Mouse (Mus musculus) hematopoietic stem cell, adult 5-6 weeks (primary cell): ENCODE results near the gene Gpr31b. TPM values are rescaled to one million over a fixed set of nuclear protein-coding genes. Genes with fewer than 3 reads are reported as not detected.
"Not testable (repeated sequence)": the region's sequence is repeated elsewhere in the genome, so short reads cannot be mapped to it uniquely, and the experiment has no call there.

Experiments used
- ATAC-seq, 2 experiments: fragments of 125-278 bp in 1 of 2; replicated peaks in 1 of 2; 2 replicates each; pipeline ENCODE4 v1.8.0; 2016 to 2017; ENCODE audit warnings: inconsistent platforms in 2 of 2, mild to moderate bottlenecking in 2 of 2, moderate number of reproducible peaks in 2 of 2, low read depth in 1 of 2, moderate TSS enrichment in 1 of 2; ENCODE audit not compliant: low FRiP score in 2 of 2, poor library complexity in 2 of 2, severe bottlenecking in 2 of 2, insufficient read depth in 1 of 2, low TSS enrichment in 1 of 2
- total RNA-seq: library from RNA; stranded (forward); fragments of 172-1452, 232-1000 nt; gene quantifications from 2 replicates; pipeline ENCODE4 v1.2.3, GENCODE M21; 2017

Gene Gpr31b
- total RNA-seq: not detected in 2 replicates

DNA sequence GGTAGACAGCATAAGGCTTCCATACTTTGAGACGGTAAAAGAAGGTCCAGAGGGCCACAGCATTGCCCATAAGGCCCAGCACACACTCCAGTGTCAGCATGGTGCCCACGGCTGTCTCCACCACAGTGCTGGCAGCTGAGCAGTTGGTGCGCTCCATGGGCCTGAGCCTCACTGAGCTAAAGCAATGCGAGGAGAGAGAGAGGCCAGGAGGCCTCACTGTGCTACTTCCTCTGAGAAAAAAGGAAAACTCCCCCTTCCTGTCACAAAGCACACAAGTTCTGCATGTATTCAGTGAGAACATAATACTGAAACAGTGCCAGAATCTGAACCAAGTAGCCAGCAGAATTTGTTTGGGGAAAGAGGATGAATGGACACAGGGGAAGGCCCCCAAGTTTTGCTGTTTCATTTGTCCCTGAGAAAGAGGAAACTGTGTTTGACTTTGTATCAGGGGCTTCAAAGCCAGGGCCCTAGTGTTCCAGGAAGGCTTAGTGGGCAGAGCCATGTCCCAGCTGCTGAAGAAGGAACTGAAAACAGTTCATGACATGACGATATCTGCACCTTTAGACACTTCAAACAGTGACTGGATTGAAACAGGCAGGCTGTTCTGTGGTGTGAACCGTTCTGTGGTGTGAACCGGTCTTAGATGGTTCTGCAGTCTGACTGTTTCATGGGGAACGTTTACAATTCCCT, at the start of gene Gpr31b:
Gpr31b (minus strand) TSS at position 173 of the 690 bp plus-strand sequence.
- peak; percentile 63 to 67 for ATAC-seq

DNA sequence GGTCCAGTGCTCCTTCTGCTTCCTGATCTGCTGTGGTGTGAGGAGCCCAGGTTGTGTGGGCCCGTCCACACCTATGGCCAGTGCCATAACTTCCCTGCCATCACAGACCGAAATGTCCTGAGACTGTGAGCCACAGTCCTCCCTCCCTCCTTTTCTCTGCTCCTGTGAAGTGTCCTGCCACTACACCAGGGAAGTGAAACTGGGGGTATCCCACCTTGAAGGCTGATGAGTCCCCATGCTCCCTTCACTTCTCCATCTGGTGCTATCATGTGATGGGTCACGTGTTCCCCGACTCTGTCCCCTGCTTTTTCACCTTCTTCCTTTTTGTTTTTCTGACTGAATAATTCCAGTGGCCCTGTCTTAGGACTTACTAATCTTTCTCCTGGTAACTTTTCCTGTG, 40.9 kb upstream of the Gpr31b start:
- not testable (repeated sequence) for ATAC-seq

DNA sequence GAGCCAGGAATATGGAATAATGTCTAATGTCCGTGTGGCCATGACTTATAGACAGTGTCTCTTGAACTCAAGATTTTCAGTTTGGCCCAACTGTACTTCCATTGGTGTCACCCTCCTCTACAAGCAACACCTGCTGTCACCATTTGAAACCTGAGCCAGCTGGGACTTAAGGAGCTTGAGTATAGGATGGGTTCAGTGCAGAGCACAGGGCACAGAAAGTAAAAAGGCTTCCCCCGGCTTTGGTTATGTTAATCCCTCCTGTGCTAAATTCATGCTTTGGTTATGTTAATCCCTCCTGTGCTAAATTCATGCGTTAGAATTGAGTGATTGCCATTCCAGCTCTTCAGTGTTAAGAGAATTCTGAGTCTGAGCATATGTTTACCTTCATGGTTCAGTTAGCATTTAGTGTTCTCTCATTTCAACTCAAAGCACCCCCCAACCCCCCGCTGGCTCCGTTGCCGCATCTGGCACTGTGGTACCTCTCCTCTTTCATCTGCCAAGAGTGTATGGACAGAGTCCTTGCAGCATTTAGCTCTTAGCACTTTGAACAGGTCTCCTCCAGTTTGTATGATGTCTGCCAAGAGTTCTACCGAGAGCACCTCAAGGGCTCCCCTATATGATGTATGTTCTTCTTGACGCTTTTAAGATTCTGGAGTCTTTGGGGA, 40.1 kb upstream of the Gpr31b start:
- ATAC-seq: not testable (repeated sequence)

DNA sequence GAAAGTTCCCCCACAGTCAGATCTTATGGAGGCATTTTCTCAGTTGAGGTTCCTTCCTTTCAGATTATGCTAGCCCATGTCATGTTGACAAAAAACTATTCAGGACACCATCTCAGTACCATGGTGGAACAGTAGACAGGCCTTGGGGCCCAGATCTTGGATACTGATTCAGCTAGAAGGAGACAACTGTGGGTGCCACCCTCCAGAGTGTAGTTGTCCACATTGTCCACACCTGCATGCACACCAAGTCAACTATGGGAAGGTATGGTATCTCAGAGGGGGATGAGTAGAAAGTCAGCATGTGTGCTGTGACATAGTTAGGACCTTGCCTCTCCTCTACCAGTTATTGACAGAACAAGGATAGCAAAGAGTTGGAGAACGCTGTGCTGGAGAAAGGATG, 39.4 kb upstream of the Gpr31b start:
- ATAC-seq: peak in 1 of 2 experiments; percentile 34; a peak in 1 of 4 replicates

DNA sequence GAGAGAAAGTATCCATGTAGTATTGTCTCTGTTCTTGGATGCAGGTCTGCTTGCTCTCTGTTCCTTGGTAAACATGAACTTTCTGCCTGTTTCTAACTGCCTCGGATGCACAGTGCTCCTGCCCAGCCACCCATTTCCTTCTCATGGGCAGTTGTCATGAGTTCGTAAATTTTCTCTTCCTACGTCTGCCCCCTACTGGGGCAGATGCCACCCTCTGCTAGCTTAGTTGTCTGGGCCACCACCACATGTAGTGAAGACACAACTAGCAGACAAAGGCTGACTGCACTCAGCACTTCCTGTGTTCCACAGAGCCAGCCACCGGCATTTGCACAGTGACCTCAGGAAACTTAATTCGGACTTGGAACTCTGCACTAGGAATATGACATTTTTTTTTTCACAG, 17.1 kb upstream of the Gpr31b start:
- ATAC-seq: peak; percentile 34 to 38; a peak in 3 of 4 replicates

DNA sequence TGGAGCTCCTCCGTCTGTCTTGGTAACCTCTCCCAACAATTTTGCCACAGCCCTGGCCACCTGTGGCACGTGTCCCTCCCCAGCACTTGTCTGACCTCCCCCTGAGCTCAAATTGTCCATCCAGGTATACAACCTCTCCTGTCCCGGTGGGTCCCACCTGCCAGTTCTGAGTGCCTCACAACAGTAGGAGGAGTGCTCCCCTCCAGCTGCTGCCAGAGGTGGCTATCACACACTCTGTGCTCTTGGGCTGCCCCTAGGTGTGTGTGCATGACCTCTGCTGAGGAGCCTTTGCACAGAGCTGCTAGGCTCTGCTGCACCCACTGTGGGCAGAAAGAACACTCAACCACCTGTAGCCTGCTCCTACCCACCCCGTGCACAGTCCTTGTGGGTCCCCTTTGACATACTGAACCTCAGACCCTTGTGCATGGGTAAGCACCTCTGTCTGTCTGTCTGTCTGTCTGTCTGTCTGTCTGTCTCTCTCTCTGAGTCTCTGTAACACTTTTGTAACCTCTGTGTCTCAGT, 15.8 kb upstream of the Gpr31b start:
- ATAC-seq: not testable (repeated sequence)

DNA sequence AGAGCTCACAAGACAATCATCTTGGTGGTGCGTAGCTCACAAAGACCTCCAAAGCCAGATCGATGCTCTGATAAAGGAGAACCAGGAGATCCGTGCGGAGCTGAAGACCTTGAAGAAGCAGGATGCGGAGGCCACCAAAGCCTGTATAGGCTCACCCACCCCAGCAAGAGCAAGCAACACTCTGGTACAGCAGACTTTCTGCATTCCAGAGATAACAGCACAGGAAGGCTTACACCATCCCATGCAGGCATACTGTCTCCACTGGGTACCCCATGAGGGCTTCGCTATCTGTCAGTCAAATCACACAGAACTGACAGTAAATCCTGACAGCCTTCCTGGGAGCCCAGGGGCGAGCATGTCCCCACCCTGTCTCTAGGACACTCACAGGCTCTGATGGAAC, 10.8 kb upstream of the Gpr31b start:
- ATAC-seq: 0 out of 4 replicates have a peak, but pooled peaks of 1 of the 2 experiments have one; percentile 2

DNA sequence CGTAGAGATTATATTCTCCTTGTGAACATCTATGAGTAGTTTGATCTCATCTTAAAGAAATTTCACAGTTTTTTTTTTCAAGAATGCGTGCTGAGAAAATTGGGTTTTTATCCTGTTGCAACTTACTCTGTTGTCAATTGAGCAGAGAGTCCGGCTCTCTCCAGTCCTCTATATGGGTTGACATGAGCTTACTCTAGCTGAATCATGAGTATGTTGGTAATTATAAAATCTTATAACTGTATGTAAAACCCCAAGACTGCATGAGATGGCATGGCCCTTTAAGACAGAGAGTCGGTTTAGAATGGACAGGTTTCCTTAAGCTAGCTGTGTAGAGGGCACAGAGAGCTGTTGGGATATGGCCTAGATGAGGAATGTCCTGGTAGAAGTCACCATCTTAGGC, 8.7 kb upstream of the Gpr31b start, which contains the start of gene Tcp10b:
Tcp10b (plus strand) TSS at position 301 of the 400 bp plus-strand sequence.
- not testable (repeated sequence) for ATAC-seq

DNA sequence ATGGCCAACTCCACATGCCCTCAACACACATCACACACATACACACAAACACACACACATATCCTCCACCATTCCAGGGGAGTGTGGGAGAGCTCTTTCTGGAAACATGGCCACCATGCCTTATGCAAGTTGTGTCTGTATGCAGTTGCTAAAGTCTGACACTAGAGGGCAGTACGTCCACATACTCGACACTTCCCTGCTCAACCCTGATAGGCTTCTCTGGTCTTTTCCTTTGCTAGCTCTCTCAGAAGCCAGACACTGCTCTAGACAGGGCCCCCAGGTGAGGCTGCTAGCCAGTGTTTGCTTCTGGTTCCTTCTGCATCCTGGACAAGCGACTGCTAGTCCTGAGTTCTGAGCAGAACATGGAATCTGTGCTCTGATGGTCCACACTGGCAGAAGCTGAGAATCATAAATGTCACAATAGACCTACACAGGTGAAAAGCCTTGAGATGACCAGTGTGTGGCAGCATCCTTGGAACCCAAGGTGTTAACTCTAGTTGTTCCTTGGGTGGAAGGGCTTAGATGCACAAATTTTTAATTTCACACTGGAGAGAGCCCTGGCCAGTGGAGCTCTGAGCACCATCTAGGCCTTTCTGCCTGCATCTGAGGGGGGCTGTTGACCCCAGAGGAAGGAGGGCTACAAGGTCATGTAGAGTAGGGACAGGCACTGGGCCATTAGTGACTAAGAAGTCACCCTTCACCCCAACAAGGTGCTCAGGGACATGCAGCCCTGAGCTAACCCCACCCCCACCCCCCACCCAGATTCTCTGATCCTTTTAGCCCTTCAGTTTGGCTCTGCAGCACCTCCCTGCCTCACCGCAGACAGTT, 8.0 kb downstream of the Gpr31b start:
- peak; percentile 71 to 76 for ATAC-seq

DNA sequence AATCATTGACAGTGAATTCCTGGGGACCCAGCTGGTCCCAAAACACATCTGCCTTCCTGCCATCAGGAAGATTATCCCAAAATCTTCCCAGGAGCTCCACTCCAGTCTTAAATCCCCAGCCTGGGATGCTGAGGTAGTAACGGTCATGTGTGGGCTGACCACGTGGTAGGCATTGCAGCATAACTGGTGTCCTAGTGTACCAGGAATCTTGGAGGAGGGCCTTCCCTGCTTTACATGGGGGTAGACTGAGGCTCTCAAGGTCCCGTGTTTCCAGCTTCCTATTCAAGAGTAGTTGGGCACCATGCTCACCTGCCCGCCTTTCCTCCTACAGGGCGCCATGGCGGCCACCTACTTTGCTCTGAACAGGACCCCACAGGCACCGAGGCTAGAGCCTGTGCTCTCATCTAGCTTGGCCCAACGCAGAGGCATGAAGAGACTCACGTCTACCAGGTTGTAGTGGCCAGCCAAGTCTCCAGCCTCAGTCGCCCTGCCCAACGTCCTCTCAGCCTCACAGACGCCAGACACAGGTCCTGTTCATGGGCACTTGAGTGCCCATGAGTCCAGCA, 15.4 kb downstream of the Gpr31b start:
- ATAC-seq: peak in 1 of 2 experiments; percentile 11; a peak in 1 of 4 replicates

DNA sequence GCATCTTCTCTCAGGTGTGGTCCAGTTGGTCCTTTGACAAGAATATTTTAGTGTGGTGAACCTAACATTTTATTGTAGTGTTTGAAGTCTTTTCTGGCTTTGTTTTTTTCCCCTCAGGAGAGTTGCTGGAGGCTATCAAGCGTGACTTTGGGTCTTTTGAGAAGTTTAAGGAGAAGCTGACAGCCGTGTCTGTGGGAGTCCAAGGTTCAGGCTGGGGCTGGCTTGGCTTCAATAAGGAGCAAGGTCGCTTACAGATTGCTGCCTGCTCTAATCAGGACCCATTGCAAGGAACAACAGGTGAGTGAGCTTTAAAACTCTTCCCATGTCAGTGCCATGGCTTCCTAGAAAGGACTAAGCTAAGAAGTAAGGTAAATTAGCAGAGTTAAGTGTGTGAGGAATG, 38.8 kb downstream of the Gpr31b start:
- ATAC-seq: no peak

DNA sequence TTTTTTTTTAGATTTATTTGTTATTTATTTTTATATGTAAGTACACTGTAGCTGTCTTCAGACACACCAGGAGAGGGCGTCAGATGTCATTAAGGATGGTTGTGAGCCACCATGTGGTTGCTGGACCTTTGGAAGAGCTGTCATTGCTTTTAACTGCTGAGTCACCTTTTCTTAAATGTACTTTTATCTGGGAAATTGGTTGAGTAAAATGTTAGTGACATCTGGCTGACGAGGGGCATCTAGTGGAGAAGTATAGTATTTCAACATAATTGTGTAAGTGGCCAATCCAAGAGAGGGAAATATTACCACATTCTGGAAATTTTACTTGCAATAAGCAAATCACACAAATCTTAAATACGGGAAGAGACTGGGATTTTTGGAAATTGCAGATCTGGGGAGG, 42.2 kb downstream of the Gpr31b start:
- peak; percentile 33 to 59; a peak in 2 of 4 replicates for ATAC-seq

DNA sequence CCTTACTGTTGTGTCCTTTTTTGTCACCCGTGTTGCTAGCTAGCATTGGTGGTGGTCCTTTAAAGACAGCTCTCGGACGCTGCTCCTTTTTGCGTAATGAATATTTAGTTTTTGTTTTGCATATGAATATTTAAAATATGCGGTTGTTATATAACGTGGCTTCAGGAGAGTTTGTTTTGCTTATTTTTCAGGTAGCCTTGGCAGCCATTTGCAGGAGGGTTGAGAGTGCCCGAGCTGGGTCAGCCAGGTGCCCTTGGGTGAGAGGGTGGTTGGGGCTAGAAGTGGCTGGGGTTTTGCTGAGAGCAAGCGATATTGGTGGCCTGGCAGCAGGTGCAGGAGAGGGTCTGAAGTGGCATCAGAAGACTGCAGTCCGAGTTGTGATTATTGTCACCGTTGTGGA, 43.6 kb downstream of the Gpr31b start:
- no peak; a peak in 1 of 4 replicates for ATAC-seq

DNA sequence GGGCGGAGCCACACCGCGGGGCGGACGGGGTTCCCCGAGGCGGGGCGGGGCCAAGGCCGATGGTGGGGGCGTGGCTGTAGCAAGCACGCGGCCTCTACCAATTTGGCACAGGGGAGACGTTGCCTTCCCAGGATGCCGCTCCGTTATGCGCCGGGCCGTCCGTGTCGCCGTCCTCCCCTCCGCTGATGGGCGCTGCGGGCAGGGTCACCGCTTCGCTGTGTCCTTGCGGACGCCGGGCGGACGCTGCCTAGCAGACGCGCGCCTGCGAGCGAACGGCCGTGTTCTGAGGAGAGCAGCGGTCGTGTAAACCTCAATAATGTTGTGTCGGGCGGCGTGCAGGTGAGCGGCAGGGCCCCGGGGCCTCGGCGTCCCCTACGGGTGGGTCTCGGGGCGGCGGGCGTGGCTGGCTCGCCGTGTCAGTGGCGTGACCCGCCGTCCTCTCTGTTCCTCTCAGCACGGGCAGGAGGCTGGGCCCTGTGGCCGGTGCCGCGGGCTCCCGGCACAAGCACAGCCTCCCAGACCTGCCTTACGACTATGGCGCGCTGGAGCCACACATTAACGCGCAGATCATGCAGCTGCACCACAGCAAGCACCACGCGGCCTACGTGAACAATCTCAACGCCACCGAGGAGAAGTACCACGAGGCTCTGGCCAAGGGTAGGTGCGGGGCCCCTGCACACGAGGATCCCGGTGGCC, 44.2 kb downstream of the Gpr31b start:
- ATAC-seq: peak; percentile 91 to 95

DNA sequence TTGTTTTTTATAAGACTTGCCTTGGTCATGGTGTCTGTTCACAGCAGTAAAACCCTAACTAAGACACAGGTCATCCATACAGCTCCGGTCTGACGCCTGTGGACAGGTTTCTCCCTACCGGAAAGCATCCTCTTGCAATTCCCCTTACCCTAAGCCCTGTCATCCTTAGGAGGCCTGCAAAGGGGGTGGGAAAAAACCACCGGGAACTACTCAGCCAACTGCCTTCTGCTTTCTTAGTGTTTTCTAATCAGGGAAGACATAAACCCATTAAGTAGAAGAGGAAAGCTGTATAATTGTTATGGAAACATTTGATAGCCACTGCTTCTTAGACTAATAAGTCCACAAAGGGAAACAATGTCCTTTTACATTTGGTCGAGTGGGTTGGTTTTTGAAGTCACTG, 45.1 kb downstream of the Gpr31b start:
- no peak for ATAC-seq

DNA sequence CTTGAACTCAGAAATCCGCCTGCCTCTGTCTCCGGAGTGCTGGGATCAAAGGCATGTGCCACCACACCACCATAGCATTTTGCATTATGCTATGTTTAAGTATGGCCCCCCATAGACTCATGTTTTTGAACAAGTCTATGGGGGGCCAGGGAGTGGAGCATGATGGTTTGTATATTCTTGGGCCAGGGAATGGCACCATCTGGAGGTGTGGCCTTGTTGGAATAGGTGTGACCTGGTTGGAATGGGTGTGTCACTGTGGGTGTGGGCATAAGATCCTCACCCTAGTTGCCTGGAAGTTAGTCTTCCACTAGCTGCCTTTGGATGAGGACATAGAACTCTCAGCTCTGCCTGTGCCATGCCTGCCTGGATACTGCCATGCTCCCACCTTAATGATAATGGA, 45.5 kb downstream of the Gpr31b start, which contains the start of gene Sod2:
Sod2 (plus strand) TSS at position 301 of the 400 bp plus-strand sequence.
- ATAC-seq: not testable (repeated sequence)

DNA sequence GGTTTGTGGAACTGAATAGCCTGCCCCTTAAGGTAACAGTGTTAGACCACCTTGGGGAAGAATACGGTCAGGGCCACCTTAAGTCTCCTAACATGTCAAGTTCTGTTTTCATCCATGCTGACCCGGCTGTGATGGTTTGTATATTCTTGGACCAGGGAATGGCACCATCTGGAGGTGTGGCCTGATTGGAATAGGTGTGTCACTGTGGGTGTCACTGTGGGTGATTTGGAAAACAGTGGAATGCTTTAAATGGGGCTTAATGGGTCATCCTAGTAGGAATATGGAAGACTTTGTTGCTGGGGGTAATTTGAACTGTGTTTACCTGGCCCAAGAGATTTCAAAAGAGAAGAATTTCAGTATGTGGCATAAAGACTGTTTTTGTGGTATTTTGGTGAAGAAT, 47.7 kb downstream of the Gpr31b start:
- not testable (repeated sequence) for ATAC-seq
